Mouse (Mus musculus) monocyte, adult 5-6 weeks (primary cell): ENCODE data around the gene Man2b1. TPM values are rescaled to one million over a fixed set of nuclear protein-coding genes. Genes with fewer than 3 reads are reported as not detected.
A peak's percentile ranks its signal among the peaks of the same experiment; 100 is the strongest.
"Not testable (repeated sequence)": the region's sequence is repeated elsewhere in the genome, so short reads cannot be mapped to it uniquely, and the experiment has no call there.

Source experiments
- ATAC-seq: fragments of 153-309, 156-312 bp; replicated peaks from 2 replicates; pipeline ENCODE4 v1.8.0; 2017; ENCODE audit warnings: mild to moderate bottlenecking; ENCODE audit not compliant: low TSS enrichment, insufficient number of reproducible peaks, severe bottlenecking, poor library complexity, low FRiP score
- total RNA-seq: library from RNA; stranded (forward); fragments of 200-1000, 200-491, 200-594 nt; gene quantifications from 3 replicates; pipeline ENCODE4 v1.2.3, GENCODE M21; 2017

The Man2b1 gene
- total RNA-seq, 1 experiment from 2014 or later = 183 TPM

DNA sequence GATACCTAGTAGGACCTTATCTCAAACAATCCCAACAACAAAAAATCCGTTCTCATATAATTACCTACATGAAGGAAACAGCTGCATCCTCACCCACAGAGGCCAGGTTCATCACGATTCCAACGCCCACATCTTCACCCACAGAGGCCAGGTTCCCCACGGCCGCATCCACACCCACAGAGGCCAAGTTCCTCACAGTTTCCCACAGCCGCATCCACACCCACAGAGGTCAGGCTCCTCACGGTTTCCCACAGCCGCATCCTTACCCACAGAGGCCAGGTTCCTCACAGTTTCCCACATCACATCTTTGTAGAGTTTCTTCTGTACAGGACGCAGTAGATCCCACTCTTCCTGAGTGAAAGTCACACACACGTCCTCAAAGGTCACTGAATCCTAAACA, 30.2 kb downstream of the Man2b1 start:
- ATAC-seq = no peak

DNA sequence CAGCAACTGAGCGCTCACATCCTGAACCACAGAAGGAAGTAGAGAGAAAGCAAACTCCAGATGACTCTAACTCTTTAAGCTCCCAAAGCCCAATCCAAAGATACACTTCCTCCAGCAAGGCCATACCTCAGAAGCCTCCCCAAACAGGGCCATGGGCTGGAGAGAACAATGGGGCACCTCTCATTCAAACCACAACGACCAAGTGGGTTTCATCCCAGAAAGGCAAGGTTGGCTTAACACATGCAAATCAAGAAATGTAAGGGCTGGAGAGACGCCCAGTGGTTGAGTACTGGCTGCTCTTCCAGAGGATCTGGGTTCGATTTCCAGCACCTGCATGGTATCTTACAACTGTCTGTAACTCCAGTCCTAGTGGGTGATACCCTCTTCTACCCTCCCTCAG, 32.4 kb downstream of the Man2b1 start:
- no peak for ATAC-seq

DNA sequence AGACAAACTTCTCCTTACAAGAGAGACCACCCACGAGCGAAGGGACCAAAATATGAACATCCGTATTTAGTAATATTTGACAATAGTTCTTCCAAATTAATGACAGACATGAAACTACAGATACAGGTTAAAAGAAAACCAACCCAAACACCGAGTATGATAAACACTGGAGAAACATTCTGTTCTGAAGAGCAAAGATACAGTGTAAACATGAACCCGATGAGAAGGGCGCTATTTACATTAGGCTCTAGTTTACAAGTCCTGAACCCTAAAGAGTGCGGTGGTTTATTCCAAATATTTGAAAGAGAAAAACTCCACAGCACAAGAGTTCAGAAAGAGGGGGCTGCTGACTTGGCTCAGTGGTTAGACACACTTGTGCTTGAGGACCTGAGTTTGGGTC, 33.9 kb downstream of the Man2b1 start:
- no peak for ATAC-seq

- no peak for ATAC-seq
Measured at GRCm38 (mm10) chr8:85119052-85119981, 36.2 kb downstream of the Man2b1 start.

GRCm38 (mm10) chr8:85120251-85120650, 37.2 kb downstream of the Man2b1 start:
- not testable (repeated sequence) for ATAC-seq

GRCm38 (mm10) chr8:85122995-85123394, 39.9 kb downstream of the Man2b1 start, which contains the start of gene Zfp791:
TSS of gene Zfp791 (minus strand) at chr8:85123095.
- ATAC-seq = no peak

DNA sequence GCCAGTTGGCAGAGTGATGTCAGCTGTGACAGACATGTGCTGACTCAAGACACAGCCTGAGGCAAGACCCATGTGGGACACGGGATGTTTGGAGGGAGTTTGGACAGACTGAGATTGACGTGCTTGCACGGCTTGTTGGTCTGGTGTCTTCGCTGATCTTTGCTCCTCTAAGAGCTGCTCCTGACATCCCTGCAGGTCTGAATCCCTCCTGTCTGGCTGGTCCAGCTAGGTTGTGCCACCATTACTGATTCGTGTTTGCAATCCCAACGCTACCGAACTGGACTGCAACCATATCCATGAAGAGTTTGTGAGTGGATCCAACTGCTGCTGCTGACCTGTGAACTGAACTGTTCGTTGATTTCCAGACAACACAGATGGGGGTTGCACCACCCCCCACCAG, 40.6 kb downstream of the Man2b1 start:
- ATAC-seq = no peak

GRCm38 (mm10) chr8:85132335-85132734, 49.3 kb downstream of the Man2b1 start:
- ATAC-seq = no peak

DNA sequence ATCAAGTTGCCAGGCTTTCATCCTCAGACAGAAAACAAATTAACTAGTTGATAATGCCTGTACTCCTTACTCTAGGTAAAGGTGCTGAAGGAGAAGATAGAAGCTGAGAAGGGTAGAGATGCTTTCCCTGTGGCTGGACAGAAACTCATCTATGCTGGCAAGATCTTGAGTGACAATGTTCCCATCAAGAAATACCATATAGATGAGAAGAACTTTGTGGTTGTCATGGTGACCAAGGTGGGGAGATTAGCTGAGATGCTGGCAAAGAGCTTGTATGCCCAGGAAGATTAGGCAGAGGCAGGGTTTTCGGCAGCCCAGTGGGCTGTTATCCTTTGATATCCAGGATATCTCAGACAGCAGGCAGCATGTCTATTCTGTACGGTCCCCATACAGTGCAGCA, 52.6 kb downstream of the Man2b1 start:
- ATAC-seq = not testable (repeated sequence)

DNA sequence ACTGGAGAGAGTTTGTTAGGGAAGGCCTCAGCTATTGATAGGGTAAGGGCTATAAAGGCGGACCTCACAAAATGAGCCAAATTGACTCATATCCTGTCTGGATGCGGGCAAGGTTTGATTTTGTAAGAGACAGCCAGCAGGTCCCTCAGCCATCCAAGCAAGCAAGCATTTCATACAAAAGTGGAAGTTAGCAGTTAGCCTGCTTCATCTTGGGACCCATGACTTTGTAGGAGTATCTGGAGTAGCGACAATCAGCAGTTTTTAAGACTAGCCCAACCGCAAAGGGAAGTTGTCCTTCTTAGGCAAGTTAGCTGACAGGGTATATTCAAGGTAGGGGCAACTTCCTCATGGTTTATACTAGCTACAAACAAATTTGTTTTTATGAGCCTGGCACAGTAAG, 59.4 kb downstream of the Man2b1 start:
- ATAC-seq = peak; percentile 61

Other genes starting within 250 kb of the Man2b1 start
- 31.6 to 37.2 TPM (median 34.2 TPM) in 3 replicates for gene Rad23a, start 242.6 kb upstream of the Man2b1 start, total RNA-seq
- gene Calr, start 236.3 kb upstream of the Man2b1 start, total RNA-seq = 1,036 to 1,300 TPM (median 1,079 TPM) in 3 replicates
- gene Farsa, start 226.3 kb upstream of the Man2b1 start, total RNA-seq = 32.5 to 56.1 TPM (median 35.3 TPM) in 3 replicates
- gene Syce2, start 211.2 kb upstream of the Man2b1 start, total RNA-seq = 2.9 to 13.7 TPM (median 7.4 TPM) in 3 replicates
- gene Gcdh, start 189.3 kb upstream of the Man2b1 start, total RNA-seq = 16.8 to 25.3 TPM (median 18.7 TPM) in 3 replicates
- not detected in 3 replicates for gene Klf1, start 181.3 kb upstream of the Man2b1 start, total RNA-seq
- 24.4 to 37.4 TPM (median 29.6 TPM) in 3 replicates for gene Dnase2a, start 174.7 kb upstream of the Man2b1 start, total RNA-seq
- 0.11 TPM in 1 of 3 replicates, not detected in the others for gene Mast1, start 145.9 kb upstream of the Man2b1 start, total RNA-seq
- not detected in 3 replicates for gene Rtbdn, start 136.3 kb upstream of the Man2b1 start, total RNA-seq
- not detected in 3 replicates for gene Gm49661, start 113.8 kb upstream of the Man2b1 start, total RNA-seq
- gene Prdx2, start 113.7 kb upstream of the Man2b1 start, total RNA-seq = 153 to 207 TPM (median 196 TPM) in 3 replicates
- 43.9 to 58.8 TPM (median 58.1 TPM) in 3 replicates for gene Rnaseh2a, start 113.5 kb upstream of the Man2b1 start, total RNA-seq
- gene Junb, start 104.6 kb upstream of the Man2b1 start, total RNA-seq = 405 to 735 TPM (median 444 TPM) in 3 replicates
- gene Hook2, start 92.7 kb upstream of the Man2b1 start, total RNA-seq = 4.2 to 8.7 TPM (median 4.5 TPM) in 3 replicates
- not detected in 3 replicates for gene Best2, start 68.7 kb upstream of the Man2b1 start, total RNA-seq
- gene Asna1, start 58.0 kb upstream of the Man2b1 start, total RNA-seq = 24.0 to 47.3 TPM (median 36.2 TPM) in 3 replicates
- gene Trir, start 56.4 kb upstream of the Man2b1 start, total RNA-seq = 260 to 294 TPM (median 276 TPM) in 3 replicates
- gene Tnpo2, start 46.4 kb upstream of the Man2b1 start, total RNA-seq = 12.0 to 27.9 TPM (median 18.3 TPM) in 3 replicates
- 2.6 to 3.6 TPM (median 3.0 TPM) in 3 replicates for gene Fbxw9, start 23.2 kb upstream of the Man2b1 start, total RNA-seq
- gene Gm5741, start 15.3 kb upstream of the Man2b1 start, total RNA-seq = not detected in 3 replicates
- gene Dhps, start 11.5 kb upstream of the Man2b1 start, total RNA-seq = 35.9 to 75.4 TPM (median 50.0 TPM) in 3 replicates
- 22.4 to 29.9 TPM (median 24.3 TPM) in 3 replicates for gene Wdr83os, start 2.5 kb upstream of the Man2b1 start, total RNA-seq
- 8.9 to 13.6 TPM (median 13.4 TPM) in 3 replicates for gene Wdr83, start 2.0 kb upstream of the Man2b1 start, total RNA-seq
- not detected in 3 replicates for gene Zfp791, start 39.8 kb downstream of the Man2b1 start, total RNA-seq
- gene Cks1brt, start 68.7 kb downstream of the Man2b1 start, total RNA-seq = not detected in 3 replicates
- gene Olfr371, start 142.7 kb downstream of the Man2b1 start, total RNA-seq = not detected in 3 replicates
- 31.5 to 60.2 TPM (median 50.3 TPM) in 3 replicates for gene Orc6, start 216.4 kb downstream of the Man2b1 start, total RNA-seq
- gene Vps35, start 216.5 kb downstream of the Man2b1 start, total RNA-seq = 111 to 131 TPM (median 112 TPM) in 3 replicates